Mouse (Mus musculus) ES-E14 (cell line): Measurements from ENCODE around the gene Triml1.

Experiments
- HCFC1 ChIP-seq: IDR thresholded peaks from 2 replicates; pipeline ENCODE4 v1.6.1; 2012; ENCODE audit warnings: low read length, inconsistent platforms, borderline replicate concordance; ENCODE audit not compliant: insufficient read depth
- MAFK ChIP-seq: IDR thresholded peaks from 2 replicates; pipeline ENCODE4 v1.6.1; 2014; ENCODE audit warnings: mild to moderate bottlenecking, low read depth, low read length, inconsistent platforms; ENCODE audit not compliant: insufficient read depth
- ZC3H11A ChIP-seq: IDR thresholded peaks from 2 replicates; pipeline ENCODE4 v1.6.1; 2012; ENCODE audit warnings: low read depth, mild to moderate bottlenecking, inconsistent platforms, low read length, borderline replicate concordance
- ZNF384 ChIP-seq: IDR thresholded peaks from 2 replicates; pipeline ENCODE4 v1.6.1; 2012; ENCODE audit warnings: low read depth, low read length, inconsistent platforms

- TF ChIP-seq MAFK (no peak), ZNF384 (no peak), HCFC1 (no peak), ZC3H11A (no peak)
Observed at GRCm38 (mm10) chr8:43164453-43164852, 23.2 kb upstream of the Triml1 start.
